Mouse (Mus musculus): ENCODE data around the gene Btbd19. TPM values are rescaled to one million over a fixed set of nuclear protein-coding genes. Genes with fewer than 3 reads are reported as not detected.

Btbd19 gene
- 8.3 and 8.5 TPM in 2 replicates for polyA plus RNA-seq (2014; fragmentation: Nextera tagmentation; extraction: Ambion mirVana)

GRCm38 (mm10) chr4:117125348-117125909, at the start of gene Btbd19:
Gene Btbd19, minus strand, starts transcription at chr4:117125725.
- no peaks in the 10 kb centered on the region for H3K9me3 ChIP-seq (ENCODE audit: control insufficient read depth, low read length)
- no peak within 1 kb of the TSS for H3K4me3 ChIP-seq (ENCODE audit: low read depth, low read length)
- peak; percentile 9; the same call in 1 of the 2 replicates for ATAC-seq (replicated peaks; ENCODE audit: low FRiP score)
- peaks cover 7% of the 10 kb centered on the region; the same call in 1 of the 2 replicates for H3K36me3 ChIP-seq (ENCODE audit: control insufficient read depth, insufficient read depth, low read length)
- DNase-seq (ENCODE audit: low spot score): no peak
- peak within 1 kb of the TSS; percentile 38 for H3K4me2 ChIP-seq
- WGBS: 37% methylated on average over 8 of the region's 8 CpGs
- H3K27ac ChIP-seq (ENCODE audit: low read depth, low read length): peak within 1 kb of the TSS; percentile 47
- peaks cover 31% of the 10 kb centered on the region for H3K4me1 ChIP-seq (replicated peaks; ENCODE audit: control insufficient read depth, insufficient read depth, low read length)
- no peaks in the 10 kb centered on the region for H3K27me3 ChIP-seq (replicated peaks; ENCODE audit: control insufficient read depth, insufficient read depth, low read length)
- peak within 1 kb of the TSS; percentile 50 for H3K9ac ChIP-seq (ENCODE audit: low read depth, low read length)

- Histone ChIP-seq H3K4me3 (ENCODE audit: low read depth, low read length) (no peak overlapping the region), H3K27me3 (replicated peaks; ENCODE audit: control insufficient read depth, insufficient read depth, low read length) (no peaks in the 10 kb centered on the region), H3K9ac (ENCODE audit: low read depth, low read length) (no peak overlapping the region), H3K9me3 (ENCODE audit: control insufficient read depth, low read length) (no peaks in the 10 kb centered on the region), H3K4me1 (replicated peaks; ENCODE audit: control insufficient read depth, insufficient read depth, low read length) (no peaks in the 10 kb centered on the region), H3K27ac (ENCODE audit: low read depth, low read length) (no peak overlapping the region), H3K4me2 (no peak overlapping the region), H3K36me3 (ENCODE audit: control insufficient read depth, insufficient read depth, low read length) (peaks cover 80% of the 10 kb centered on the region)
- WGBS: 88% methylated on average over 5 of the region's 5 CpGs
- ATAC-seq (replicated peaks; ENCODE audit: low FRiP score) (no peak), DNase-seq (ENCODE audit: low spot score) (no peak)
Observed at GRCm38 (mm10) chr4:117169936-117170335, 44.4 kb upstream of the Btbd19 start.

- DNase-seq (ENCODE audit: low spot score) (no peak), ATAC-seq (replicated peaks; ENCODE audit: low FRiP score) (no peak)
- Histone ChIP-seq H3K4me2 (no peak overlapping the region), H3K27me3 (replicated peaks; ENCODE audit: control insufficient read depth, insufficient read depth, low read length) (no peaks in the 10 kb centered on the region), H3K27ac (ENCODE audit: low read depth, low read length) (no peak overlapping the region), H3K4me1 (replicated peaks; ENCODE audit: control insufficient read depth, insufficient read depth, low read length) (peaks cover 3% of the 10 kb centered on the region), H3K9me3 (ENCODE audit: control insufficient read depth, low read length) (no peaks in the 10 kb centered on the region), H3K4me3 (ENCODE audit: low read depth, low read length) (no peak overlapping the region), H3K36me3 (ENCODE audit: control insufficient read depth, insufficient read depth, low read length) (peaks cover 44% of the 10 kb centered on the region), H3K9ac (ENCODE audit: low read depth, low read length) (no peak overlapping the region)
- 85% methylated on average over 4 of the region's 4 CpGs for WGBS
Observed at GRCm38 (mm10) chr4:117161183-117161582, 35.7 kb upstream of the Btbd19 start.

- H3K4me2 ChIP-seq: no peak overlapping the region
- H3K36me3 ChIP-seq (ENCODE audit: control insufficient read depth, insufficient read depth, low read length): peaks cover 35% of the 10 kb centered on the region
- ATAC-seq (replicated peaks; ENCODE audit: low FRiP score) (no peak), DNase-seq (ENCODE audit: low spot score) (no peak)
- H3K27me3 ChIP-seq (replicated peaks; ENCODE audit: control insufficient read depth, insufficient read depth, low read length): no peaks in the 10 kb centered on the region
- H3K9me3 ChIP-seq (ENCODE audit: control insufficient read depth, low read length): no peaks in the 10 kb centered on the region
- H3K4me3 ChIP-seq (ENCODE audit: low read depth, low read length): no peak overlapping the region
- H3K4me1 ChIP-seq (replicated peaks; ENCODE audit: control insufficient read depth, insufficient read depth, low read length): peaks cover 3% of the 10 kb centered on the region
- H3K9ac ChIP-seq (ENCODE audit: low read depth, low read length): no peak overlapping the region
- no peak overlapping the region for H3K27ac ChIP-seq (ENCODE audit: low read depth, low read length)
- WGBS: 82% methylated on average over 10 of the region's 10 CpGs
Observed at GRCm38 (mm10) chr4:117159666-117160065, 34.1 kb upstream of the Btbd19 start.

GRCm38 (mm10) chr4:117156372-117156771, 30.8 kb upstream of the Btbd19 start:
- Histone ChIP-seq H3K36me3 (ENCODE audit: control insufficient read depth, insufficient read depth, low read length) (peaks cover 40% of the 10 kb centered on the region), H3K27me3 (replicated peaks; ENCODE audit: control insufficient read depth, insufficient read depth, low read length) (no peaks in the 10 kb centered on the region), H3K9ac (ENCODE audit: low read depth, low read length) (peak overlapping the region; percentile 100), H3K27ac (ENCODE audit: low read depth, low read length) (peak overlapping the region; percentile 97), H3K9me3 (ENCODE audit: control insufficient read depth, low read length) (no peaks in the 10 kb centered on the region), H3K4me1 (replicated peaks; ENCODE audit: control insufficient read depth, insufficient read depth, low read length) (peaks cover 25% of the 10 kb centered on the region), H3K4me3 (ENCODE audit: low read depth, low read length) (peak overlapping the region; percentile 99), H3K4me2 (peak overlapping the region; percentile 57)
- WGBS: 22% methylated on average over 6 of the region's 6 CpGs
- DNase-seq (ENCODE audit: low spot score) (no peak), ATAC-seq (replicated peaks; ENCODE audit: low FRiP score) (no peak)

GRCm38 (mm10) chr4:117155792-117156355, 30.3 kb upstream of the Btbd19 start, which contains the start of gene Rps8:
Gene Rps8, minus strand, starts transcription at chr4:117156243.
- ATAC-seq (replicated peaks; ENCODE audit: low FRiP score): peak; percentile 90
- DNase-seq (ENCODE audit: low spot score): peak; percentile 88
- peak within 1 kb of the TSS; percentile 83 for H3K4me2 ChIP-seq
- H3K4me3 ChIP-seq (ENCODE audit: low read depth, low read length): peak within 1 kb of the TSS; percentile 99
- WGBS: under 1% methylated on average over 52 of the region's 52 CpGs
- H3K9ac ChIP-seq (ENCODE audit: low read depth, low read length): peak within 1 kb of the TSS; percentile 100
- H3K9me3 ChIP-seq (ENCODE audit: control insufficient read depth, low read length): no peaks in the 10 kb centered on the region
- H3K36me3 ChIP-seq (ENCODE audit: control insufficient read depth, insufficient read depth, low read length): peaks cover 45% of the 10 kb centered on the region
- peak within 1 kb of the TSS; percentile 97 for H3K27ac ChIP-seq (ENCODE audit: low read depth, low read length)
- H3K4me1 ChIP-seq (replicated peaks; ENCODE audit: control insufficient read depth, insufficient read depth, low read length): peaks cover 25% of the 10 kb centered on the region
- no peaks in the 10 kb centered on the region for H3K27me3 ChIP-seq (replicated peaks; ENCODE audit: control insufficient read depth, insufficient read depth, low read length)

- Histone ChIP-seq H3K4me1 (replicated peaks; ENCODE audit: control insufficient read depth, insufficient read depth, low read length) (peaks cover 25% of the 10 kb centered on the region), H3K4me2 (peak overlapping the region; percentile 83), H3K4me3 (ENCODE audit: low read depth, low read length) (peak overlapping the region; percentile 99), H3K9me3 (ENCODE audit: control insufficient read depth, low read length) (no peaks in the 10 kb centered on the region), H3K27me3 (replicated peaks; ENCODE audit: control insufficient read depth, insufficient read depth, low read length) (no peaks in the 10 kb centered on the region), H3K36me3 (ENCODE audit: control insufficient read depth, insufficient read depth, low read length) (peaks cover 50% of the 10 kb centered on the region), H3K27ac (ENCODE audit: low read depth, low read length) (peak overlapping the region; percentile 97), H3K9ac (ENCODE audit: low read depth, low read length) (peak overlapping the region; percentile 100)
- WGBS: under 1% methylated on average over 44 of the region's 44 CpGs
- ATAC-seq (replicated peaks; ENCODE audit: low FRiP score) (no peak), DNase-seq (ENCODE audit: low spot score) (no peak)
Observed at GRCm38 (mm10) chr4:117155020-117155791, 29.7 kb upstream of the Btbd19 start.

GRCm38 (mm10) chr4:117152714-117153113, 27.2 kb upstream of the Btbd19 start:
- DNase-seq (ENCODE audit: low spot score) (no peak), ATAC-seq (replicated peaks; ENCODE audit: low FRiP score) (no peak)
- Histone ChIP-seq H3K9ac (ENCODE audit: low read depth, low read length) (peak overlapping the region; percentile 100), H3K27me3 (replicated peaks; ENCODE audit: control insufficient read depth, insufficient read depth, low read length) (no peaks in the 10 kb centered on the region), H3K4me3 (ENCODE audit: low read depth, low read length) (peak overlapping the region; percentile 99), H3K9me3 (ENCODE audit: control insufficient read depth, low read length) (no peaks in the 10 kb centered on the region), H3K4me1 (replicated peaks; ENCODE audit: control insufficient read depth, insufficient read depth, low read length) (peaks cover 25% of the 10 kb centered on the region), H3K27ac (ENCODE audit: low read depth, low read length) (peak overlapping the region; percentile 97; the same call in 1 of the 2 replicates), H3K36me3 (ENCODE audit: control insufficient read depth, insufficient read depth, low read length) (peaks cover 49% of the 10 kb centered on the region), H3K4me2 (peak overlapping the region; percentile 83)
- WGBS: 63% methylated on average over 5 of the region's 5 CpGs
